Comparison of ENCODE assay signal across 21 mouse cellular contexts in the genomic region with DNA sequence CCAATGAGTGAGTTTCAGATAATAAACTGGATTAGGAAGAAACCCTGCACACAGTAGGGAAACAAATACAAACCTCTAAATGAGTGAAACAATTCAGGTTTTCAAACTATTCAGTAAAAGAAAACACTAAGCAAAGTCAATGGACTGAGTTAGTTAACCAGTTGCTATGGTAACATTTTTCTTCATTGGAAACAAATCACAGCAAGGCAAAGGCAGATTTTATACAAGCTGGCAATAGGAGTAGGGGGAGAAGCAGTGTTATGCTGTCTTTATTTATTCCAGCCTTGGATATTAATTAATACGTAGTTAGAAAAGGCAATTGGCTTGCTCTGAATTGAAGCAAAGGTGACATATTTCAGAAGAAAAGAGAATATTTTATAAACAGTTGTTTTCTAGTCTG.
DNase-seq lines count a peak whose midpoint lies in the region; ATAC-seq and TF ChIP-seq lines count a peak whose summit lies in the region.
"Had no signal": no experiment of that assay in that cellular context is flagged by ENCODE, and none has a peak within 500 bp of the region (broad histone marks: within the 10 kb centered on the region; RNA-seq: fewer than 3 reads in every experiment).

No protein-coding gene starts in this region.

- 44% methylated on average over 1 of the region's 1 CpGs for WGBS in forebrain, embryonic 16.5 days
- WGBS in forebrain, embryonic 12.5 days = 74% methylated on average over 1 of the region's 1 CpGs
- WGBS in hindbrain, embryonic 14.5 days = 73% methylated on average over 1 of the region's 1 CpGs
- 83% methylated on average over 1 of the region's 1 CpGs for WGBS in hindbrain, embryonic 10.5 days

- no peak for TF ChIP-seq CTCF in brain, embryonic 14.5 days (IDR thresholded peaks at IDR 0.05; ENCODE audit: borderline replicate concordance, extremely low read depth, insufficient read depth, insufficient read length)
- no peak for TF ChIP-seq CTCF in layer of hippocampus, adult 2 months (conservative IDR thresholded peaks at IDR 0.05)

- ATAC-seq in forebrain, embryonic 16.5 days = peak; percentile 70
- no peak for ATAC-seq in forebrain, embryonic 12.5 days (ENCODE audit: low FRiP score)
- ATAC-seq in hindbrain, embryonic 14.5 days (ENCODE audit: low FRiP score) = no peak

- H3K36me3 ChIP-seq in forebrain, embryonic 16.5 days (ENCODE audit: control insufficient read depth, insufficient read depth) = no peaks in the 10 kb centered on the region
- no peaks in the 10 kb centered on the region for H3K36me3 ChIP-seq in forebrain, embryonic 12.5 days (replicated peaks)
- no peaks in the 10 kb centered on the region for H3K36me3 ChIP-seq in hindbrain, embryonic 14.5 days (replicated peaks; ENCODE audit: control insufficient read depth, insufficient read depth)
- H3K36me3 ChIP-seq in hindbrain, embryonic 10.5 days = no peaks in the 10 kb centered on the region
- H3K36me3 ChIP-seq: embryonic facial prominence, embryonic 13.5 days; embryonic facial prominence, embryonic 15.5 days; forebrain, embryonic 10.5 days had no signal

- no peaks in the 10 kb centered on the region for H3K9me3 ChIP-seq in forebrain, embryonic 16.5 days (ENCODE audit: control insufficient read depth, low read length)
- no peaks in the 10 kb centered on the region for H3K9me3 ChIP-seq in forebrain, embryonic 12.5 days
- no peaks in the 10 kb centered on the region for H3K9me3 ChIP-seq in hindbrain, embryonic 14.5 days (ENCODE audit: control insufficient read depth, low read length)
- no peaks in the 10 kb centered on the region for H3K9me3 ChIP-seq in hindbrain, embryonic 10.5 days
- H3K9me3 ChIP-seq: embryonic facial prominence, embryonic 13.5 days; embryonic facial prominence, embryonic 15.5 days; forebrain, embryonic 10.5 days had no signal

- H3K27ac ChIP-seq in forebrain, embryonic 16.5 days (ENCODE audit: low read length) = no peak overlapping the region
- H3K27ac ChIP-seq in forebrain, embryonic 12.5 days = no peak overlapping the region
- no peak overlapping the region for H3K27ac ChIP-seq in hindbrain, embryonic 14.5 days
- H3K27ac ChIP-seq in hindbrain, embryonic 10.5 days = no peak overlapping the region
- no peak overlapping the region for H3K27ac ChIP-seq in layer of hippocampus, adult 2 months
- H3K27ac ChIP-seq: embryonic facial prominence, embryonic 13.5 days; embryonic facial prominence, embryonic 15.5 days; forebrain, embryonic 10.5 days had no signal

- no peak overlapping the region for H3K4me2 ChIP-seq in forebrain, embryonic 16.5 days (ENCODE audit: low read length)
- H3K4me2 ChIP-seq in forebrain, embryonic 12.5 days = no peak overlapping the region
- no peak overlapping the region for H3K4me2 ChIP-seq in hindbrain, embryonic 14.5 days (replicated peaks)
- H3K4me2 ChIP-seq: embryonic facial prominence, embryonic 13.5 days; embryonic facial prominence, embryonic 15.5 days had no signal

- H3K27me3 ChIP-seq in forebrain, embryonic 16.5 days (replicated peaks; ENCODE audit: control insufficient read depth, insufficient read depth, low read length) = no peaks in the 10 kb centered on the region
- H3K27me3 ChIP-seq in forebrain, embryonic 12.5 days = no peaks in the 10 kb centered on the region
- H3K27me3 ChIP-seq in hindbrain, embryonic 14.5 days (ENCODE audit: control insufficient read depth, insufficient read depth, low read length) = no peaks in the 10 kb centered on the region
- no peaks in the 10 kb centered on the region for H3K27me3 ChIP-seq in hindbrain, embryonic 10.5 days (ENCODE audit: insufficient read depth, poor library complexity, severe bottlenecking)
- H3K27me3 ChIP-seq: embryonic facial prominence, embryonic 13.5 days; embryonic facial prominence, embryonic 15.5 days had no signal

- peak; percentile 24 for DNase-seq in hindbrain, embryonic 14.5 days (ENCODE audit: low spot score)
- DNase-seq in hindbrain, embryonic 10.5 days (ENCODE audit: low spot score) = no peak
- peak; percentile 24 for DNase-seq in brain, embryonic 14.5 days (ENCODE audit: low read depth)
- DNase-seq in brain, embryonic 18.5 days (ENCODE audit: low read depth, low spot score) = peak; percentile 6
- no peak for DNase-seq in layer of hippocampus, adult 2 months (ENCODE audit: low spot score in 2 of 2)
- DNase-seq: adrenal gland, adult 2 months; adrenal gland, postnatal 10 days; adrenal gland, postnatal 25 days; cerebellum, adult 11 months; cerebellum, adult 18-20 months; cerebellum, adult 8-10 months; cerebellum, adult 9-11 months; cerebellum, postnatal 14 days; cerebellum, postnatal 36 days; embryo, embryonic 11 days had no signal

- H3K9ac ChIP-seq in forebrain, embryonic 16.5 days (replicated peaks; ENCODE audit: low read depth, low read length) = no peak overlapping the region
- no peak overlapping the region for H3K9ac ChIP-seq in forebrain, embryonic 12.5 days
- no peak overlapping the region for H3K9ac ChIP-seq in hindbrain, embryonic 14.5 days
- H3K9ac ChIP-seq: embryonic facial prominence, embryonic 13.5 days; embryonic facial prominence, embryonic 15.5 days had no signal

- no peak overlapping the region for H3K4me3 ChIP-seq in forebrain, embryonic 16.5 days (replicated peaks; ENCODE audit: low read length)
- H3K4me3 ChIP-seq in forebrain, embryonic 12.5 days (replicated peaks) = no peak overlapping the region
- no peak overlapping the region for H3K4me3 ChIP-seq in hindbrain, embryonic 14.5 days (replicated peaks; ENCODE audit: low read length)
- H3K4me3 ChIP-seq in hindbrain, embryonic 10.5 days = no peak overlapping the region
- no peak overlapping the region for H3K4me3 ChIP-seq in layer of hippocampus, adult 2 months
- H3K4me3 ChIP-seq: embryonic facial prominence, embryonic 13.5 days; embryonic facial prominence, embryonic 15.5 days; erythroblast, embryonic 14.5 days; forebrain, embryonic 10.5 days had no signal

- TF ChIP-seq POLR2A in brain, embryonic 14.5 days (IDR thresholded peaks at IDR 0.05; ENCODE audit: borderline replicate concordance, extremely low read depth, insufficient read depth, insufficient read length, poor library complexity, severe bottlenecking) = no peak

- no peaks in the 10 kb centered on the region for H3K4me1 ChIP-seq in forebrain, embryonic 16.5 days (replicated peaks; ENCODE audit: control insufficient read depth, insufficient read depth, low read length)
- H3K4me1 ChIP-seq in forebrain, embryonic 12.5 days = no peaks in the 10 kb centered on the region
- no peaks in the 10 kb centered on the region for H3K4me1 ChIP-seq in hindbrain, embryonic 14.5 days (replicated peaks; ENCODE audit: control insufficient read depth, insufficient read depth, low read length)
- H3K4me1 ChIP-seq in hindbrain, embryonic 10.5 days (replicated peaks) = no peaks in the 10 kb centered on the region
- H3K4me1 ChIP-seq: embryonic facial prominence, embryonic 13.5 days; embryonic facial prominence, embryonic 15.5 days; forebrain, embryonic 10.5 days had no signal

Comparison
In these comparisons a context has a peak if more than half of its experiments do, and no peak if none do; other contexts are left out.
1. DNase-seq: peak in hindbrain, embryonic 14.5 days (single experiment), brain, embryonic 14.5 days (single experiment) and brain, embryonic 18.5 days (single experiment); none in hindbrain, embryonic 10.5 days (single experiment) and layer of hippocampus, adult 2 months (0 of 2).